Mouse (Mus musculus) retina, postnatal 1 day (tissue): ENCODE measurements around the gene Zkscan5.
"Not testable (repeated sequence)": the region's sequence is repeated elsewhere in the genome, so short reads cannot be mapped to it uniquely, and the experiment has no call there.

Experiments used
- DNase-seq: peaks from one replicate; pipeline ENCODE4 v3.0.0-alpha.2; 2012

Zkscan5 gene

DNA sequence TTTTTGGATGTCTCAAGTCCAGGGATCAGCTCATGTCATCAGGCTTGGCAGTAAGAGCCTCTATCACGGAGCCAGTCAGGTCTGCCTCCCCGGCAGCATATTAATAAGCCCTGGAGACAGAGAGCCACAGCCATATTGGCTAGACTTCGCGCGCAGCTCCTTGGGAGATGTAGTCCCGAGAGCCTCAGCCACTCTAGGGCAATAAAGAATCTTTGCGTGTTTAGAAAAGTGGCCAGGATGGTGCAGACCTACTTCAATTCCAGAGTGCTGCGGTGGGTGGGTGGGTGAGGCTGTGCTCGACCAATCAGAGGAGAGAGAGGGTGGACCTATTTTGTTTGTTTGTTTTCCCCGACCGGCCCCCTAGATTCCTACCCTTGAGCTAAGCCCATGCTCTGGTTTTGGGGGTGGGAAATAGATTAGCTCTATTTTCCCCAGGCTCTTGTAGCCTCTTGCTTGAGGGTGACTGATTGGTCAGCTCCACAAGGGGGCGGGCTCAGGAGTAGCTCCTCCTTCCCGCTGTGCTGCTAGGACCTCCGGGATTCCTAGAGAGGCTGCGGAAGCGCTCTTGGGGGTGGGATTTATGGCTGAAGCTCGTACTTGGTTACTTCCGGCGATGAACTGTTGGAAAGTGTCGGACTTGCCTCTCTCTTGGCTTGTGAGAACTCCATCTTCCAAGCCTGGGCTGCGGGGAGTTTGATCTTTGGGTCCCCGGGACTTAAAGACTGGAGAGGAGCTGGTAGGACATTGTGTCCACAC is at the start of gene Zkscan5:
Zkscan5 (plus strand) TSS at position 627 of the 756 bp plus-strand sequence.
- DNase-seq, result peak; percentile 99

DNA sequence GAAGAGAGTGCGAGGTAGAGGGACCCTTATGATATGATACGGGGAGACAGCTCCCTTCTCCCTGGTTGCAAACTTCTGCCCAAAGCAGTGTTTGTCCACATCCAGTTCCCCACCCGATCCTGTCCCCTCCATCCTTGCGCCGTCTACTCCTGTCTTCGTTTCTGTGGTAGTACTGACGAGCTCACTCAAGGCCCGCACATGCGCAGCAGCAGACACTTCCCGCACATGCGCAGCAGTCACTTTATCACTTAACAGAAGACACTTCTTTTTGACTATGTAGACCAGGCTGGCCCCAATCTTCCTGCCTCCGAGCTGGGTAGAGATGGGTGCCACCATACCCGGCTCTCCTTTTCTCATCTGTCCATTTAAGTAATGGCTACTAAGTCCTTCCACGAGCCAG is 43.0 kb upstream of the Zkscan5 start:
- DNase-seq, result no peak

GRCm38 (mm10) chr5:145164710-145165109 is 39.7 kb upstream of the Zkscan5 start:
- no peak for DNase-seq

DNA sequence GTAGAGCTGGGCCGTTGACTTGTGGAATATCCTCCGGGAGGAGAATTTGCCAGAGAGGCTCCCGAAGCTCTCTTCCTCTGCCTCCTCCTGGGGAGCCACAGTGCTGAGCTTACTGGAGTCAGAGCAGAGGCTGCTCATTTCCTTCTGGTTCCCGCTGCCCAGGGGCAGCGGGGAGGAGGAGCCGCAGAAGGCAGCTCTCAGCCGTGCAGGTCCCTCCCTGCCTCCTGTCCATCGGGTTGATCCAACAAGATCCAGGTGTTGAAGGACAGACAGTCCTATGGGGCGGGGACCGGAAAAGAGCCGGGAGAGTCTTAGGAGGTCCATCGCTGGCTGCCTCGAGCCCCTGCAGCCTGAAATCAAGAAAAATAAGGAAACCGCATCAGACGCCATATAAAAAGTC is 39.2 kb upstream of the Zkscan5 start:
- no peak for DNase-seq

DNA sequence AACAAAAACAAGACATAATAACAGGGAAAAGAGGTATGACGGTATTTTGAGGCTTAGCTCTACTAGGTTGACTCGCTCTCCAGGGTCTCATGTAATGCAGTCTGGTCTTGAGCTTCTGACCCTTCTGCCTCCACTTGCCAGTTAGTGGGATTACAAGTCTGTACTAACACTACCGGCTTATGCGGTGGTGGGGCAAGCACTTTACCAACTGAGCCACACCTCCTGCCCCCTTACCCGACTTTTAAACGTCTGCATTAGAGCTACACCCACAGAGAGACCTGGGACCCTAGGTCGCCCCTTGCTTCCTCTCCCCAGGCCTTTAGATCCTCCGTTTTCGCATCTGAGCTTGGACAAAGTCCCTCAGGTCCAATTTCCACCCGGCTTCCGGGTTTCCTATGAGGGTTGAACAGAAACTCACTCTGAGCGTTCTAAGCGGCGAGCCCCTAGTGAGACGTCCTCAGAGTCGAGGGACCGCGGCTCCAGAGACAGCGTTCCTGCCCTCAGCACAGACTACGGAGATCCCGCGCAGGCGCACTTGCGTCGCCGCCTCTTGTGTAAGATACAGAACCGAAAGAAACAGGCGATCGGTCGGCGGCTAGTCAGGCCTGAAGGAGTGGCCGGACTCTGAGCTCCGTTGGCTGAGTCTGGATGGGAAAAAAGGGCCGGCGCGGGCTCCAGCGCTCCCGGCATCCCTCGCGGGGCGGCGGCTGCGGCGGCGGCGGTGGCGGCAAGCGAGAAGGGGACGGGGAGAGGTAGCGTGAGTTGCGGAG is 37.6 kb upstream of the Zkscan5 start, which contains the start of the genes Ptcd1 and Cpsf4:
Ptcd1 (minus strand) TSS at position 573 of the 770 bp plus-strand sequence.
Cpsf4 (plus strand) TSS at position 678 of the 770 bp plus-strand sequence.
- DNase-seq, result peak; percentile 99

DNA sequence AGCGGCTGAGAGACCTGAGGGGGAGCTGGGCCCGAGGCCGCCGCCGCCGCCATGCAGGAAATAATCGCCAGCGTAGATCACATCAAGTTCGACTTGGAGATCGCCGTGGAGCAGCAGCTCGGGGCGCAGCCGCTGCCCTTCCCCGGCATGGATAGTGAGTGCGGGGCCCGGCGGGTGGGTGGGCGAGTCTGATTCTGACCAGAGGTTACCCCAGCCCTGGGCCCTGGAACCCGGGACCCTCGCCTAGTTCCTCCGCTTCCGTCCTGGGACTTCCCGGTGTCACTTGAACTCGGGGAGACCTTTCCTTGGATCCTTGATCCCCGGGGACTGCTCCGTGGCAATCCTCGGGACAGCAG is 37.1 kb upstream of the Zkscan5 start:
- DNase-seq, result no peak

GRCm38 (mm10) chr5:145178461-145178980 is 25.8 kb upstream of the Zkscan5 start:
- DNase-seq, result no peak

- DNase-seq, result no peak
Observed at GRCm38 (mm10) chr5:145185244-145185643, 19.1 kb upstream of the Zkscan5 start.

- no peak for DNase-seq
Observed at GRCm38 (mm10) chr5:145189416-145189815, 14.9 kb upstream of the Zkscan5 start.

GRCm38 (mm10) chr5:145190373-145190772 is 14.0 kb upstream of the Zkscan5 start:
- no peak for DNase-seq

GRCm38 (mm10) chr5:145190875-145191798 is 13.2 kb upstream of the Zkscan5 start:
- peak; percentile 96 for DNase-seq

GRCm38 (mm10) chr5:145191962-145192361 is 12.4 kb upstream of the Zkscan5 start, which contains the start of gene Atp5j2:
TSS of gene Atp5j2 (minus strand) at chr5:145192062.
- DNase-seq, result no peak

DNA sequence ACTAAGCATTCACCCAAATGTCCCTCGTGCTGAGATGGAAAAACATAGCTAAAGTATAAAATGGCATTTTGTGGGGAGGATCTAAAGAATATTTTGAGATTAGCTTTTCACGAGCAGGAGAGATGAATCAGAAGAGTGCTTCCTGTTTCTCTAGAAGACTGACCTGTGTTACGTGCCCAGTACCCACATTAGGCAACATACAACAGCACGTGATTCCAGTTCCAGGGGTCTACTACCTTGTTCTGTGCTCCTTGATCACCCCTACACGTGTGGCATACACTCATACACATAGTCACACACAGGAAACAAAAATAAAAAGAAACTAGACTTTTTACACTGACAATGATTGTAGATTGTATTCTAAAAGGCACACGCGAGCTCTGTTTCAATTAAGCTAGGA is 4.0 kb upstream of the Zkscan5 start:
- no peak for DNase-seq

- peak; percentile 94 for DNase-seq
Observed at GRCm38 (mm10) chr5:145201321-145201991, 2.9 kb upstream of the Zkscan5 start, which contains the start of gene Zkscan14. TSS of gene Zkscan14 (minus strand) at chr5:145201868.

DNA sequence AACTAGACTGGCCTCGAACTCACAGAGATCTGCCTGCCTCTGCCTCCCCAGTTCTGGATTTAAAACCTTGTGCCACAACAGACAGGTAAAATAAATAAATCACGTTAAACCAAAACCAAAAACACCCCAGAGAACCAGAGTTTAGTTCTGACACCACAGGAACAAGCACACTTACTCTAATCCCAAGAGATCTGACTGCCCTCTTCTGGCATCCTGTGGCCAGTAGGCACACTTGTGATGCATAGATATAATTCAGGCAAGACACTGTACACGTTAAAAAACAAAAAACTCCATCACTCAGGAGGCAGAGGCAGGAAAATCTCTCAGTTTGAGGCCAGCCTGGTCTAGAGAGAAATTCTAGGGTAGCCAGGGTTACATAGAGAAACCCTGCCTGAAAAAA is 1.9 kb upstream of the Zkscan5 start:
- DNase-seq, result no peak

DNA sequence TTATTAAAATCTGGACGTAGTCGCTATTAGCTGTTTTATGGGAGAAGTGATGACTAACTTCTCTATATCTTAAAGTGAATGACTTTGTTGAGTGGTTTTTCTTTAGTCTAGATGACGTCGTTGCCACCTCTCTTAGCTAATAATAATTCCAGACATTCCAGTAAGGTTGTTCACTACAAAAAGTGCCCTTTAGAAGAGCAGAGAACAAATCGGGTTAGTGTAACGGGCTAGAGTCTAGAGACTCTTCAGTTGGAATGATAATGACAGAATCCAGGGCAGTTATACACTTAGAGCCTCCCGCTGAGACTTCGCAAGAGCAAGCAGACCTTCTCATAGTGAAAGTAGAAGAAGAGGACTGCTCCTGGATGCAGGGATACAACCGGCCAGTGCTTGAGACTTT is 679 bp downstream of the Zkscan5 start:
- DNase-seq, result no peak

- DNase-seq, result no peak
Observed at GRCm38 (mm10) chr5:145207385-145207784, 3.0 kb downstream of the Zkscan5 start.

DNA sequence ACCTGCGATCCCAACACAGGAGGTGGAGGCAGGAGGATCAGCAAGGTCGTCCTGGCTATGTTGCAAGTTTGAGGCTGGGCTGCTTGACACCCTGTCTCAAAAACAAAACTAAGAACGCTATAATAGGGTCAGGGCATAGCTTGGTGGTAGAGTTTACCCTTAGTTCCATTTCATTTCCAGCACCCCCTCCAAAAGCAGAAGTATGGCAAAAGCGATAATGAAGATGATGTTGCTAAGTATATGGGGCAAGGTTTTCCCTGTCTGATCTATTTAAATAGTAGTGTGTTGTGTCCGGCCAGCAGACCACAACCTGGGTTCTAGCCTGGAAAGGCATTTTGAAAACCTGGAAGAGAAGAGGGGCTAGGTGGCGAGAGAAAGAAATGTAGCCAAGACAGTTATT is 3.6 kb downstream of the Zkscan5 start:
- DNase-seq, result no peak

GRCm38 (mm10) chr5:145208391-145208790 is 4.0 kb downstream of the Zkscan5 start:
- not testable (repeated sequence) for DNase-seq

DNA sequence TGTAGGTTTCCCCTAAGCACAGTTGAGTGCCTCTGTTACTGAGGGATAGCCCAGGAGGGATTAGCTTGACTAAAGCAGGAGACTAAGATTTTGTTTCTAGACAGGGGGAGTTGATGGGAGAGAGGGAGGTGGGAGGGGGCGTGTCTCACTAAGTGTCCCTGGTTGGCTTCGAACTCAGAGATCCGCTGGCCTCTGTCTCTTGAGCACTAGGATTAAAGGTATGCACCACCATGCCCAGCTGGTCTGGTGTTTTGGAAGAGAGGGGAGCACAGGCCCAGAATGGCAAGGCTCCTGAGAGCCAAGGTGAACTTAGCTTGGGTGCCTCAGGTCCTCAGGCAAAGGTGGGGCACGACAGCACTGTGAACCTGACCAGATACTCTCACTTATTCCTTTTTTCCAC is 7.0 kb downstream of the Zkscan5 start:
- no peak for DNase-seq

- DNase-seq, result no peak
Observed at GRCm38 (mm10) chr5:145212216-145212615, 7.9 kb downstream of the Zkscan5 start.

DNA sequence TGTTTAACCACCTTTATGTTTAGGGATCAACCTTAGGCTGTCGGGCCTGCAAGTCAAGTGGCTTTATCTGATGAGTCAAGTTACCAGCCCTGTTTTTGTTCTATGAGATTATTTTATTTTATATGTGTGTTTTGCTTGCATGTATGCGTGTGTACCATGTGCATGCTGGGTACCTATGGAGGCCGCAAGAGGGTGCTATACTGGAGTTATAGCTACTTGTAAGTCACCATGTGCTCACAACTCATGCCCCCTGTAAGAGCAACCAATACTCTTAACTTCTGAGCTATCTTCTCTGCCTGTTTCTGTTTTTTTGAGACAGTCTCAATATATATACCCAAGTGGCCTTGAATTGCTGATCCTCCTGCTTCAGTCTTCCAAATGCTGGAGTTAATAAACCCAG is 9.1 kb downstream of the Zkscan5 start:
- no peak for DNase-seq
